Mouse (Mus musculus): ENCODE data around the gene Gm3173. TPM values are rescaled to one million over a fixed set of nuclear protein-coding genes. Genes with fewer than 3 reads are reported as not detected.
"Not testable (repeated sequence)": the region's sequence is repeated elsewhere in the genome, so short reads cannot be mapped to it uniquely, and the experiment has no call there.

Gm3173 gene
- polyA plus RNA-seq, 1 experiment from 2014 or later = not detected

DNA sequence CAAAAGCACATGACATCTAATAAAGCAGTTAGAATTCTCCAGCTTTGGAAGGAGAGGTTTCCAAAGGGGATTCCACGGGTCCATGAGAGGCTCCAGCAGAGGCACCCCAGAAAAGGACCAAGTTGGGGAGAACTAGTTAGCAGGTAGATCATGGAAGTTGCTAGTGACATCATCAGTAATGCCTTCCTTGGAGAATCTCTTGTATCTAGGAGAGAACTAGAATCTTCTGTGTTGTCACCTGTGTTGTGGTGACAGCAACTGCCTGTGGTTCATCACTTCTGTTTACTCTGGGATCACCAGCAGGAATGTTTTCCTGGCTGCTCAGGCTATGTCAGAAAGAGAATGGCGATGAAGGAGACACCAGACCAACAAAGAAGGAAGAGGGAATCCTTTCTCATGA lies 124.3 kb downstream of the Gm3173 start, which contains the start of gene Gm3047:
Gene Gm3047, plus strand, starts transcription at position 301 of the 400 bp plus-strand sequence.
- H3K9me3 ChIP-seq; H3K27me3 ChIP-seq; H3K4me1 ChIP-seq; H3K4me2 ChIP-seq; ATAC-seq (ENCODE audit: insufficient number of reproducible peaks, insufficient read depth, low FRiP score, low TSS enrichment, low read depth); H3K4me3 ChIP-seq; H3K27ac ChIP-seq; H3K9ac ChIP-seq; H3K36me3 ChIP-seq: not testable (repeated sequence)
- WGBS = no CpG with 5 or more reads among the region's 2 CpGs

Other genes starting within 250 kb of the Gm3173 start
- gene Gm2974, start 248.4 kb upstream of the Gm3173 start, polyA plus RNA-seq (2015; fragmentation: Nextera tagmentation; extraction: Ambion mirVana) = 0.58 and 0.81 TPM in 2 replicates
- gene Gm3138, start 181.4 kb upstream of the Gm3173 start, polyA plus RNA-seq (2015; fragmentation: Nextera tagmentation; extraction: Ambion mirVana) = not detected in 2 replicates
- not detected in 2 replicates for gene Gm3149, start 113.7 kb upstream of the Gm3173 start, polyA plus RNA-seq (2015; fragmentation: Nextera tagmentation; extraction: Ambion mirVana)
- gene 2610042L04Rik, start 96.2 kb upstream of the Gm3173 start, polyA plus RNA-seq (2015; fragmentation: Nextera tagmentation; extraction: Ambion mirVana) = 0.30 and 0.59 TPM in 2 replicates
- not detected in 2 replicates for gene Gm3159, start 33.5 kb upstream of the Gm3173 start, polyA plus RNA-seq (2015; fragmentation: Nextera tagmentation; extraction: Ambion mirVana)
- gene Gm3164, start 15.5 kb upstream of the Gm3173 start, polyA plus RNA-seq (2015; fragmentation: Nextera tagmentation; extraction: Ambion mirVana) = 0.98 TPM in 1 of 2 replicates, not detected in the other
- gene Gm3182, start 50.8 kb downstream of the Gm3173 start, polyA plus RNA-seq (2015; fragmentation: Nextera tagmentation; extraction: Ambion mirVana) = not detected in 2 replicates
- not detected in 2 replicates for gene Gm3047, start 124.4 kb downstream of the Gm3173 start, polyA plus RNA-seq (2015; fragmentation: Nextera tagmentation; extraction: Ambion mirVana)
- not detected in 2 replicates for gene Gm8159, start 201.4 kb downstream of the Gm3173 start, polyA plus RNA-seq (2015; fragmentation: Nextera tagmentation; extraction: Ambion mirVana)
- not detected in 2 replicates for gene Gm3239, start 233.2 kb downstream of the Gm3173 start, polyA plus RNA-seq (2015; fragmentation: Nextera tagmentation; extraction: Ambion mirVana)

Measured in embryonic facial prominence, embryonic 13.5 days (tissue).